Comparison of ENCODE assay signal across 10 mouse cellular contexts in the genomic region with DNA sequence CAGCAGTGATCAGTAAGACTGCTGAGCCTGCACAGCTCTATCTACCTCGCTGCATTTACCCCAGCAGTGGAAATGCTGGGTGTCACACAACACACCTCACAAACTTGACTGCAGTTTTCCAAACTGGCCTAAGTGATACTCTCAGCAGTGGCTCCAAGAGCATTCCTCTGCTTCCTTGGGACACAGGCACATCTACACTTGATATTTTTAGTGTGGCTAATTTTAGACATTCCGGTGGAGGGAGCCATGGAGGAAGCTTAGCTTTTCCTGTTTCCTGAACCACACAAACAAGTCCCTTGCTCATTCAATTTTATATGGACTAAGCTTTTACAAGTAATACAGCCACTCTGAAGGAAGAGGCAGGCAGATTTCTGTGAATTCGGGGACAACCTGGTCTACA. TPM values are rescaled to one million over a fixed set of nuclear protein-coding genes. Genes with fewer than 3 reads are reported as not detected.
DNase-seq lines count a peak whose midpoint lies in the region; ATAC-seq and TF ChIP-seq lines count a peak whose summit lies in the region.
"Had no signal": no experiment of that assay in that cellular context is flagged by ENCODE, and none has a peak within 500 bp of the region (broad histone marks: within the 10 kb centered on the region; RNA-seq: fewer than 3 reads in every experiment).

No protein-coding gene starts in this region.

- DNase-seq in kidney, adult 8-10 months, result peak; percentile 27 to 31
- DNase-seq in heart, adult 9 months (ENCODE audit: low spot score in 2 of 2), result peak; percentile 71 to 73
- DNase-seq in kidney, postnatal 0 days (ENCODE audit: low spot score), result peak; percentile 38
- no peak for DNase-seq in forebrain, embryonic 14.5 days (ENCODE audit: low spot score)
- DNase-seq in yolk sac, embryonic 10.5 days (ENCODE audit: low spot score), result no peak

- WGBS in kidney, embryonic 14.5 days, result 89% methylated on average over 3 of the region's 3 CpGs
- 71% methylated on average over 3 of the region's 3 CpGs for WGBS in kidney, postnatal 0 days
- 9% methylated on average over 3 of the region's 3 CpGs for WGBS in macrophage (ENCODE audit: missing documents)
- WGBS in midbrain, embryonic 16.5 days, result 96% methylated on average over 3 of the region's 3 CpGs
- WGBS in forebrain, embryonic 14.5 days, result 96% methylated on average over 3 of the region's 3 CpGs

- no peak for ATAC-seq in kidney, embryonic 14.5 days (ENCODE audit: low FRiP score, low TSS enrichment)
- ATAC-seq in kidney, postnatal 0 days (replicated peaks; ENCODE audit: low FRiP score, low read depth), result no peak
- ATAC-seq in midbrain, embryonic 16.5 days, result no peak
- ATAC-seq in forebrain, embryonic 14.5 days, result no peak

- TF ChIP-seq CTCF in kidney, postnatal 0 days (IDR thresholded peaks at IDR 0.05; ENCODE audit: low read depth), result no peak

- H3K36me3 ChIP-seq in kidney, embryonic 14.5 days (ENCODE audit: control insufficient read depth, insufficient read depth, low read length), result peaks cover 41% of the 10 kb centered on the region
- peaks cover 27% of the 10 kb centered on the region for H3K36me3 ChIP-seq in kidney, postnatal 0 days (ENCODE audit: insufficient read depth, low read length)
- H3K36me3 ChIP-seq in macrophage (ENCODE audit: inconsistent target), result peaks cover 48% of the 10 kb centered on the region
- peaks cover 32% of the 10 kb centered on the region for H3K36me3 ChIP-seq in midbrain, embryonic 16.5 days (ENCODE audit: control insufficient read depth, insufficient read depth, low read length)
- peaks cover 53% of the 10 kb centered on the region for H3K36me3 ChIP-seq in forebrain, embryonic 14.5 days (ENCODE audit: control insufficient read depth, insufficient read depth, low read length)

- no peak overlapping the region for H3K4me3 ChIP-seq in kidney, embryonic 14.5 days (ENCODE audit: low read length)
- H3K4me3 ChIP-seq in kidney, postnatal 0 days (replicated peaks; ENCODE audit: low read depth, low read length), result no peak overlapping the region
- H3K4me3 ChIP-seq in macrophage (ENCODE audit: inconsistent target), result no peak overlapping the region
- H3K4me3 ChIP-seq in midbrain, embryonic 16.5 days (ENCODE audit: low read depth, low read length), result no peak overlapping the region
- H3K4me3 ChIP-seq in forebrain, embryonic 14.5 days (ENCODE audit: low read depth, low read length), result no peak overlapping the region

- no peaks in the 10 kb centered on the region for H3K4me1 ChIP-seq in kidney, embryonic 14.5 days (ENCODE audit: control insufficient read depth, insufficient read depth, low read length)
- no peaks in the 10 kb centered on the region for H3K4me1 ChIP-seq in kidney, postnatal 0 days (replicated peaks; ENCODE audit: insufficient read depth, low read length)
- no peaks in the 10 kb centered on the region for H3K4me1 ChIP-seq in midbrain, embryonic 16.5 days (ENCODE audit: control insufficient read depth, insufficient read depth, low read length)
- no peaks in the 10 kb centered on the region for H3K4me1 ChIP-seq in forebrain, embryonic 14.5 days (ENCODE audit: control insufficient read depth, insufficient read depth, low read length)

- peaks cover 99% of the 10 kb centered on the region for H3K79me2 ChIP-seq in macrophage (ENCODE audit: inconsistent target)

- no peak overlapping the region for H3K9ac ChIP-seq in kidney, embryonic 14.5 days (ENCODE audit: low read depth, low read length)
- H3K9ac ChIP-seq in kidney, postnatal 0 days (ENCODE audit: low read depth, low read length), result no peak overlapping the region
- H3K9ac ChIP-seq in midbrain, embryonic 16.5 days (ENCODE audit: low read depth, low read length), result no peak overlapping the region
- no peak overlapping the region for H3K9ac ChIP-seq in forebrain, embryonic 14.5 days (ENCODE audit: low read length)
- H3K9ac ChIP-seq: liver, embryonic 14.5 days had no signal

- H3K9me3 ChIP-seq in kidney, embryonic 14.5 days (ENCODE audit: control insufficient read depth, low read length), result no peaks in the 10 kb centered on the region
- no peaks in the 10 kb centered on the region for H3K9me3 ChIP-seq in kidney, postnatal 0 days (replicated peaks; ENCODE audit: low read length)
- H3K9me3 ChIP-seq in midbrain, embryonic 16.5 days (replicated peaks; ENCODE audit: control insufficient read depth, low read length, poor library complexity, severe bottlenecking), result no peaks in the 10 kb centered on the region
- no peaks in the 10 kb centered on the region for H3K9me3 ChIP-seq in forebrain, embryonic 14.5 days (replicated peaks; ENCODE audit: control insufficient read depth, low read length)

- no peak overlapping the region for H3K27ac ChIP-seq in kidney, embryonic 14.5 days (ENCODE audit: low read depth, low read length)
- H3K27ac ChIP-seq in kidney, postnatal 0 days, result 0 out of 2 replicates have a peak overlapping the region, but pooled peaks have one; percentile 33
- H3K27ac ChIP-seq in macrophage, result peak overlapping the region; percentile 77
- H3K27ac ChIP-seq in midbrain, embryonic 16.5 days (ENCODE audit: low read length), result no peak overlapping the region
- H3K27ac ChIP-seq in forebrain, embryonic 14.5 days (ENCODE audit: low read depth, low read length), result no peak overlapping the region
- H3K27ac ChIP-seq: liver, embryonic 14.5 days had no signal

- no peak overlapping the region for H3K4me2 ChIP-seq in kidney, embryonic 14.5 days (replicated peaks; ENCODE audit: low read depth, low read length)
- no peak overlapping the region for H3K4me2 ChIP-seq in kidney, postnatal 0 days (ENCODE audit: low read length)
- H3K4me2 ChIP-seq in midbrain, embryonic 16.5 days (ENCODE audit: low read length), result no peak overlapping the region
- no peak overlapping the region for H3K4me2 ChIP-seq in forebrain, embryonic 14.5 days (ENCODE audit: low read length)

- H3K27me3 ChIP-seq in kidney, embryonic 14.5 days (ENCODE audit: control insufficient read depth, insufficient read depth, low read length), result no peaks in the 10 kb centered on the region
- H3K27me3 ChIP-seq in kidney, postnatal 0 days (ENCODE audit: insufficient read depth, low read length), result no peaks in the 10 kb centered on the region
- H3K27me3 ChIP-seq in midbrain, embryonic 16.5 days (ENCODE audit: control insufficient read depth, insufficient read depth, low read depth, low read length), result no peaks in the 10 kb centered on the region
- H3K27me3 ChIP-seq in forebrain, embryonic 14.5 days (replicated peaks; ENCODE audit: control insufficient read depth, insufficient read depth, low read length), result no peaks in the 10 kb centered on the region
- H3K27me3 ChIP-seq: CH12.LX had no signal

RNA-seq across cellular contexts. Expression of gene Zfp715, which starts 7.9 kb away (rescaled TPM):
- polyA plus RNA-seq in kidney, embryonic 14.5 days (2014; fragmentation: Nextera tagmentation; extraction: Ambion mirVana), result 9.0 and 14.7 TPM in 2 replicates
- polyA plus RNA-seq in kidney, postnatal 0 days (2015; fragmentation: Nextera tagmentation; extraction: Ambion mirVana), result 11.8 and 12.8 TPM in 2 replicates
- 10 to 100 TPM; 20.0 to 82.9 (median 45.3) TPM for total RNA-seq in macrophage (2018; cell fraction: chromatin; rRNA removed)
- total RNA-seq in macrophage (2018; cell fraction: cytosol; rRNA removed), result 10 to 100 TPM in 23 of 26 experiments, 1 to 10 TPM in 3; 8.1 to 21.9 (median 13.5) TPM
- total RNA-seq in macrophage (2018; cell fraction: nucleus; rRNA removed), result 10 to 100 TPM; 16.1 to 68.5 (median 36.5) TPM
- 14.7 to 18.7 TPM (median 16.7 TPM) in 3 replicates for polyA plus RNA-seq in macrophage (2018)
- polyA plus RNA-seq in midbrain, embryonic 16.5 days (2015; fragmentation: Nextera tagmentation; extraction: Ambion mirVana), result 24.6 and 26.0 TPM in 2 replicates
- polyA plus RNA-seq in forebrain, embryonic 14.5 days (2014; fragmentation: Nextera tagmentation; extraction: Ambion mirVana), result 22.3 and 24.6 TPM in 2 replicates

RNA-seq across cellular contexts. Expression of gene Siglecf, which starts 45.9 kb away (rescaled TPM):
- polyA plus RNA-seq in kidney, embryonic 14.5 days (2014; fragmentation: Nextera tagmentation; extraction: Ambion mirVana), result not detected in 2 replicates
- polyA plus RNA-seq in kidney, postnatal 0 days (2015; fragmentation: Nextera tagmentation; extraction: Ambion mirVana), result not detected in 2 replicates
- under 1 TPM in 2 of 26 experiments, not detected in 24; 0.33 TPM for total RNA-seq in macrophage (2018; cell fraction: chromatin; rRNA removed)
- under 1 TPM; 0.03 to 0.56 (median 0.23) TPM for total RNA-seq in macrophage (2018; cell fraction: cytosol; rRNA removed)
- total RNA-seq in macrophage (2018; cell fraction: nucleus; rRNA removed), result under 1 TPM in 16 of 26 experiments, not detected in 10; 0.17 to 0.89 (median 0.40) TPM
- 0.35 to 0.52 TPM (median 0.43 TPM) in 3 replicates for polyA plus RNA-seq in macrophage (2018)
- polyA plus RNA-seq in midbrain, embryonic 16.5 days (2015; fragmentation: Nextera tagmentation; extraction: Ambion mirVana), result 0.18 and 0.22 TPM in 2 replicates
- polyA plus RNA-seq in forebrain, embryonic 14.5 days (2014; fragmentation: Nextera tagmentation; extraction: Ambion mirVana), result 0.10 TPM in 1 of 2 replicates, not detected in the other

Comparison
In these comparisons a context has a peak if more than half of its experiments do, and no peak if none do; other contexts are left out.
1. H3K27ac ChIP-seq: peak in kidney, postnatal 0 days (single experiment) and macrophage (single experiment); none in kidney, embryonic 14.5 days (single experiment), midbrain, embryonic 16.5 days (single experiment) and forebrain, embryonic 14.5 days (single experiment).
2. DNase-seq: peak in kidney, adult 8-10 months (2 of 2), heart, adult 9 months (2 of 2) and kidney, postnatal 0 days (single experiment); none in forebrain, embryonic 14.5 days (single experiment) and yolk sac, embryonic 10.5 days (single experiment).